Mouse (Mus musculus) heart, adult 2 months (tissue): ENCODE results near the gene Selenok. TPM values are rescaled to one million over a fixed set of nuclear protein-coding genes. Genes with fewer than 3 reads are reported as not detected.

Experiments
- DNase-seq, 2 experiments: peaks; one replicate each; pipeline ENCODE4 v3.0.0; 2021
- H3K27ac ChIP-seq: fragments of 200-600 bp; 2 replicates; pipeline ENCODE4 v1.8.1; 2022
- H3K27me3 ChIP-seq: fragments of 200-500 bp; 2 replicates; pipeline ENCODE4 v1.6.1; 2012; ENCODE audit warnings: mild to moderate bottlenecking, low read length, inconsistent platforms, mixed read lengths; ENCODE audit not compliant: control insufficient read depth, insufficient read depth
- H3K36me3 ChIP-seq: fragments of 200-500 bp; 2 replicates; pipeline ENCODE4 v1.6.1; 2012; ENCODE audit warnings: low read length, inconsistent platforms; ENCODE audit not compliant: control insufficient read depth, insufficient read depth
- H3K4me1 ChIP-seq: fragments of 200-500 bp; 2 replicates; pipeline ENCODE4 v1.6.1; 2011; ENCODE audit warnings: low read length; ENCODE audit not compliant: control insufficient read depth, insufficient read depth
- H3K4me3 ChIP-seq: fragments of 200-600 bp; 2 replicates; pipeline ENCODE4 v1.8.1; 2022
- H3K79me2 ChIP-seq: fragments of 200-500 bp; replicated peaks from 2 replicates; pipeline ENCODE4 v1.6.1; 2012; ENCODE audit warnings: mild to moderate bottlenecking, inconsistent platforms, low read length, moderate library complexity, mixed read lengths; ENCODE audit not compliant: control insufficient read depth, insufficient read depth
- H3K9ac ChIP-seq: fragments of 200-500 bp; 2 replicates; pipeline ENCODE4 v1.6.1; 2012; ENCODE audit warnings: low read depth, mild to moderate bottlenecking, control low read depth, inconsistent platforms, low read length, mixed read lengths
- CTCF ChIP-seq: fragments of 200-600 bp; IDR thresholded peaks from 2 replicates; pipeline ENCODE4 v1.8.1; 2022; ENCODE audit warnings: antibody characterized with exemption, mild to moderate bottlenecking, moderate library complexity
- EP300 ChIP-seq: fragments of 200-500 bp; IDR thresholded peaks from 2 replicates; pipeline ENCODE4 v1.6.1; 2011; ENCODE audit warnings: low read depth, low read length, control low read depth; ENCODE audit not compliant: insufficient read depth
- POLR2A ChIP-seq: fragments of 200-500 bp; IDR thresholded peaks from 2 replicates; pipeline ENCODE4 v1.6.1; 2011; ENCODE audit warnings: mild to moderate bottlenecking, low read depth, low read length, control low read depth; ENCODE audit not compliant: insufficient read depth
- WGBS: fragments of 180-500 bp; shearing (Covaris S2); methylation state at CpG from one replicate; pipeline ENCODE4 v1.1.7; 2018; 5-methylcytosine and 5-hydroxymethylcytosine counted together
- intact Hi-C: fragments of 180-260 bp; cut with DNase I; formaldehyde crosslinking; loops from one replicate; pipeline ENCODE4 v1.15.1; 2025
- polyA plus RNA-seq: library from polyadenylated mRNA; depleted of rRNA; stranded (reverse); fragments of >200 nt; gene quantifications from 2 replicates; pipeline ENCODE4 v1.2.3, GENCODE M21; 2012
- total RNA-seq, 2 experiments: library from RNA; stranded (reverse); gene quantifications; 2 replicates each; pipeline ENCODE4 v1.2.3; 2021

The Selenok gene
- total and polyA plus RNA-seq, 3 experiments = 52.5 to 95.6 (median 83.7) TPM

DNA sequence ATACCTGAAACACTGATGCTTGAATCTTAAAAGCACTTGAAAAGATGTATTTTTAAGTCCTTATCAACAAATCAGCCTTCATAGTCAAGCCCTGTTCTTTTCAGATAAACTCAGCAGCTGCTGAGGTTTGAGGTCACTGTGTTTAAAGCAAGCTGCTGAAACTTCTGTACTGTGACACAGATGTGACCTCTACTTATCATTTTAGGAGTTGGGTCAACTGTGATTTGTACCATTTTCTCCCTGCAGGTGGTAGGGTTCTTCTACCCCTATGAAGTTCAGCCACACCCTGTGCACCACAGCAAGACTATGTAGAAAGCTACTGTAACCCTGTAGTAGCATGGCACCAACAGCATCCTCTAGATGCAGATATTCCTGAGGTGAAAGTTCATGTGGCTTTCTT lies 29.2 kb downstream of the Selenok start:
- TF ChIP-seq CTCF (no peak), EP300 (no peak), POLR2A (no peak)
- Histone ChIP-seq H3K27ac (no peak overlapping the region), H3K9ac (no peak overlapping the region), H3K79me2 (no peaks in the 10 kb centered on the region), H3K4me3 (no peak overlapping the region), H3K4me1 (peaks cover 2% of the 10 kb centered on the region; the same call in 1 of the 2 replicates), H3K27me3 (no peaks in the 10 kb centered on the region), H3K36me3 (no peaks in the 10 kb centered on the region)
- DNase-seq = no peak
- intact Hi-C loops = no loop called here

DNA sequence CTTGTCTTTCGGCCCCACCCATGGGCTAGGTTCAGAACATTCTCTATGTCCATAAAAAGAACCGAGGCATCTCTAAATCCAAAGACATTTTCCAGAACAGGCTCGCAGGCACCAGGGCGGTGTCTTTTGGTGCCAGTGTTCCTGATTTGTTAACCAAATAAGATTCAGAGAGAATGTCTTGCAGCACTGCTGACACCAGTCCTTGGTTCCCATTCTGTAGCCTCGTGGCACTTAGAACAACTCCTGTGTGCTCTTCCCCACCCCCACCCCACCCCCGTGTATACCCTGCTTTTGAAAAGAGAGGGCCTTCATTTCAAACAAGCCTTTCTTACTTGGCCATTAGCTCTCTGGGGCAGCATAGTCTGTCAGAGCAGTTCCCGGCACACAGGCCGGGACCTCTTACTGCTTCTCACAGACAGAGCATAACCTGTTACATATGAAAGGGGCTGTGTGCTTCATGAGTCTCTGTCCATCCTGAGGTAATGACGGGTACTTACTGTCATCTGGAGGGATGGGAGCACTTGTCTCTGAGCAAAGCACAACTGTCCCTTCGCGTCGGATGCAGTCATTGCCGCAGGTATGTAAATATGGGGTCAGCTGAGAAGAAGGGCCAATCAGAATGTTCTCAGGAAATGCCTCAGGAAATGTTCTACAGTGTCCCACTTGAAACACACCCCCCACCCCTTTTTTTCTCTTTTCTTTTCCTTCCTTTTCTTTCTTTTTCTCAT lies 30.8 kb downstream of the Selenok start:
- intact Hi-C loops = no loop called here
- WGBS = 75% methylated on average over 13 of the region's 13 CpGs
- Histone ChIP-seq H3K9ac (no peak overlapping the region), H3K27me3 (no peaks in the 10 kb centered on the region), H3K27ac (no peak overlapping the region), H3K36me3 (no peaks in the 10 kb centered on the region), H3K4me1 (peaks cover 2% of the 10 kb centered on the region; the same call in 1 of the 2 replicates), H3K4me3 (no peak overlapping the region), H3K79me2 (no peaks in the 10 kb centered on the region)
- no peak for DNase-seq
- TF ChIP-seq CTCF (no peak), EP300 (no peak), POLR2A (no peak)

DNA sequence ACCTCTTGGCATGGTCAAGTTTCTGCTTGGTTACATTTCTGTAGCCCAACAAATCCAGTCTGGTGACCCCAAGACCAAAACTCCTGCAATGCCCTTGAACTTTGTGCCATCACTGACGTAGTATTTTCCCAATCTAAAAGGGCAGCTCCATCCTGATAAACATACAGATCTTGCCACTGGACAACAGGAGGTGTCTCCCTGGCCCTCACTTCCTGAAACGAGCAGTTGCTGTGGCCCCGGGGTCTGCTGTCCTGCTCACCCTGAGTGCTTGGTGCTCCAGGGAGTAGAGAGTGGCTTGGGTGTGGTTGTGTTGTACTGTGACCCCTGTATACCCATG lies 31.3 kb downstream of the Selenok start:
- intact Hi-C loops = no loop called here
- Histone ChIP-seq H3K4me1 (peaks cover 2% of the 10 kb centered on the region; the same call in 1 of the 2 replicates), H3K79me2 (no peaks in the 10 kb centered on the region), H3K27me3 (no peaks in the 10 kb centered on the region), H3K36me3 (no peaks in the 10 kb centered on the region), H3K27ac (no peak overlapping the region), H3K4me3 (no peak overlapping the region), H3K9ac (no peak overlapping the region)
- no peak for DNase-seq
- no peak for TF ChIP-seq EP300
- TF ChIP-seq CTCF = no peak
- TF ChIP-seq POLR2A = no peak
- WGBS = 51% methylated on average over 3 of the region's 3 CpGs

DNA sequence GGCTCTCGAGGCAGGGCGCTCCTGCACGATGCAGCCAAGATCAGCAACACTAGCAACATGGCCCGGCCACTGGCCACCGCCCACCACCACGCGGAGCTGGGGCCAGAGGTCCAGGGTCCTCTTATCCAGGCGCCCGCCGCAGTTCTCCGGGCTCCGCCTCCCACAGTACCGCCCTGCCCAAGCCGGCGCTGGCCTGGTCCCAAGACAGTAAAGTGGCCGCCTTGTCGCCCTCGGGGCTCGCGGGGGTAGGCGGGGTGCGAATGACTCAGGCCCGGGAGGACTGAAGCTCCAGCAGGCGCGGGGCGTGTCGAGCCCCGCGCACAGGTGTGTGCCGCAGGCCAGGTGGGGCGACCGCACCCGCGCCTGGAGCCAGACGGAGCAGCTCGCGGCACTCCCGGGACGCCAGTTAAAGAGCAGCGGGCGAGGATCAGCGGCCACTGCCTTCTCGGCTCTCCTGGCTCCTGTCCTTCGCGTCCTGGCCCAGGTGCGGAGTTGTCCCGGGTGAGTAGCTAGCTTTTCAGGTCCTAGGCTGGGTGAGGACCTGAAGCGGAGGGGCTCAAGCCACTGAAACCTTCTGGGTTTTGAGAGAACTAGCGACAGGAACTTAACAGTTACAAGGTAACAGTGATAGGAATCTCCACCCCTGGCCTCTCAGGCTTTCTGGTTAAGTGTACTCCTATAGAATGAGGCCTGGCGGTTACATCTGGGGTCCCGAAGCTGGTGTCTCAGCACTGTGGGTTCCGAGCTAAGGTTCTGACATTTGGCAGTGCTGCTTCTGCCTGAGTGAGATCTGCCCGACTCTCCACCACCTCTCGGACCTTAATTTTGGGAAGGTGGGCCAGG lies 40.8 kb downstream of the Selenok start, which contains the start of the genes Il17rb and Chdh:
TSS of gene Il17rb (minus strand) at position 164 of the 843 bp plus-strand sequence.
TSS of gene Chdh (plus strand) at position 291 of the 843 bp plus-strand sequence.
- WGBS = 10% methylated on average over 54 of the region's 54 CpGs
- Histone ChIP-seq H3K36me3 (no peaks in the 10 kb centered on the region), H3K4me1 (no peaks in the 10 kb centered on the region; the same call in 1 of the 2 replicates), H3K27me3 (peaks cover 2% of the 10 kb centered on the region), H3K79me2 (no peaks in the 10 kb centered on the region), H3K9ac (no peak within 1 kb of the TSS; the same call in 1 of the 2 replicates), H3K27ac (no peak within 1 kb of the TSS), H3K4me3 (peak within 1 kb of the TSS; percentile 35)
- DNase-seq = peak; percentile 59 to 60
- no peak for TF ChIP-seq CTCF
- no peak for TF ChIP-seq POLR2A
- TF ChIP-seq EP300 = no peak
- intact Hi-C loops = no loop called here

DNA sequence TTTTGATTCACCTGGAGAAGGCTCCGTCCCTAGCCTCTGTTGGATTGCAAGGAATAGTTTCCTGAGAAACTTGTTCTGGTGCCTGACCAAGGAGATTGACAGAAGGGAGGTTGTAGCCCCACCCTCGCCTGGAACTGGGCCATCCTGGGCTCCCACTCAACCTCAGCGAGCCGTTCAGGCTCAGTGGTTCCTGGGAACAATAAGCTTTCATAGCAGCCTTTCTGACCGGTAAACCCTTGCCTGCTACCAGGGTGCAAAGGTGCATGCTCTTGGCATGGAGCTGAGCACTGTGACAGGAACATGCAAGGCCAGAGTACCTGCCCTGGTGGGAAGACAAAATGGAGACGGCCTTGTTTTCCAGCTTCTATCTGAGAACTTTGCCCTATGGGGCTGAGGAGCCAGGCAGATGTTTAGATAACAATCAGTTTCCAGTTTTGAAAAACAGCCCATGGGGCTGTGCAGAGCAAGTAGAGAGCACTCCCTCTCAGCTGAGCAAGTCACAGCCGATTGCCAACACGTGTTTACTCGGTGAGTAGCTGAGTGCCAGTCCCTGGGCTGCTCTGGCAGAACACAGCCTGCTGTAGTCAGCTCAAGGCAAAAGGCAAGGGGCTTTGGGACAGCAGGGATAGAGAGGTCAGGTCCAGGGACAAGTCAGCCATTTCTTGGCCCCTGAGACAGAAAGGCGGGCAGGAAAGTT lies 41.9 kb downstream of the Selenok start:
- peaks cover 2% of the 10 kb centered on the region for H3K27me3 ChIP-seq
- TF ChIP-seq POLR2A = no peak
- no peak for TF ChIP-seq EP300
- no peak for TF ChIP-seq CTCF
- no peaks in the 10 kb centered on the region; the same call in 1 of the 2 replicates for H3K4me1 ChIP-seq
- H3K79me2 ChIP-seq = no peaks in the 10 kb centered on the region
- H3K27ac ChIP-seq = no peak overlapping the region
- no peaks in the 10 kb centered on the region for H3K36me3 ChIP-seq
- WGBS = 45% methylated on average over 10 of the region's 10 CpGs
- intact Hi-C loops = loop anchor here (2.0 kb wide), 1 partner anchor 35 kb away; no protein-coding TSS in a partner anchor
- H3K9ac ChIP-seq = no peak overlapping the region
- peak; percentile 66 to 74 for DNase-seq
- H3K4me3 ChIP-seq = no peak overlapping the region
